Mouse (Mus musculus) urinary bladder, adult 2 months (tissue): ENCODE results near the gene Dnajb8. TPM values are rescaled to one million over a fixed set of nuclear protein-coding genes. Genes with fewer than 3 reads are reported as not detected.

Experiments used
- DNase-seq: peaks from one replicate; pipeline ENCODE4 v3.0.0; 2022; ENCODE audit warnings: low spot score
- polyA plus RNA-seq: library from polyadenylated mRNA; depleted of rRNA; stranded (reverse); fragments of >200 nt; gene quantifications from 2 replicates; pipeline ENCODE4 v1.2.3, GENCODE M21; 2012; rRNA removed

Gene Dnajb8
- polyA plus RNA-seq, 1 experiment, result not detected

- DNase-seq, result no peak
Measured at GRCm38 (mm10) chr6:88290129-88290766, 68.2 kb downstream of the Dnajb8 start.

GRCm38 (mm10) chr6:88292274-88292909, 70.3 kb downstream of the Dnajb8 start:
- DNase-seq, result no peak

DNA sequence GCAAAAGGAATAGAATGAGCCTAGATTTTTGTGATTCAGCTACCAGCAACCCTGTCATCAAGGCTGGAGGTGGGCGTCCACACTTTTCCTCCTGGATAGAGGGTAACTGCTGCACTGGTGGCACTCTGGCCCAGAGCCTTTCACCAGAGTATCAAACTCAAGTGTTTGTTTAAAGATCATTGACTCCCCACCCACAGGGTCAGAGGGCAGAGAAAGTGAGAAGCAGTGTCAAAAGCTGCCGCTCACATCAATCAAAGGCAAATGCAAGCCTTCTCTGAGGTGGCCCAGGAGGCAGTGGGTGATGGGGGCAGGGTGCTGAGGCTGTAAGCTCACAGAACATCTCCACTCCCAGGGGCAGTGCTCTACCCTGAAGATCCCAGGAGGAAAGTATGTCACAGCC, 77.4 kb downstream of the Dnajb8 start:
- no peak for DNase-seq

DNA sequence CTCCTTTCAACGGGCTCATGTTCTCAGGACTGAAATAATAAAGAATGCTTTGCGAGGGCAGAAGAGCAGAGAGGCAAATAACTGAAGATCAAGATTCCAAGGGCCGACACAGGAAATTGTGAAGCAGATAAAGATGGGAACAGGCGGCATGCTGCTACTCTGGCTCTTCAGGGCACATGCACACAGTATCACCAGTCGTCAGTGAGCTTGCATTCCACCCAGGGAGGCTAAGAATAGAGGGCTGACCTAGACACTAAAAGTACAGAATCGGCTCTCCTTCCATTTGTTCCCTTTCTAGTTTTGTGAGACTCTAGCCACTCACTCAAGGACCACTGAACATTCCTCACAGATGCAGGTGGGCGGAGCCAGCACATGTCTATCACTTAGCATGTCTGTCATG, 79.2 kb downstream of the Dnajb8 start:
- no peak for DNase-seq

Other genes starting within 250 kb of the Dnajb8 start
- gene H1fx, start 240.6 kb upstream of the Dnajb8 start, polyA plus RNA-seq, result 6.0 and 8.8 TPM in 2 replicates
- 400 and 428 TPM in 2 replicates for gene Rab7, start 177.0 kb upstream of the Dnajb8 start, polyA plus RNA-seq
- gene Rpn1, start 137.8 kb upstream of the Dnajb8 start, polyA plus RNA-seq, result 164 and 173 TPM in 2 replicates
- 41.4 and 55.5 TPM in 2 replicates for gene Gata2, start 28.4 kb upstream of the Dnajb8 start, polyA plus RNA-seq
- 13.8 and 15.8 TPM in 2 replicates for gene Eefsec, start 224.3 kb downstream of the Dnajb8 start, polyA plus RNA-seq
- 33.1 and 37.7 TPM in 2 replicates for gene Ruvbl1, start 243.1 kb downstream of the Dnajb8 start, polyA plus RNA-seq